Mouse (Mus musculus) heart, postnatal 14 days (tissue): ENCODE data around the gene Tenm3. TPM values are rescaled to one million over a fixed set of nuclear protein-coding genes. Genes with fewer than 3 reads are reported as not detected.

Experiments
- DNase-seq, 2 experiments: peaks; one replicate each; pipeline ENCODE4 v3.0.0; 2021 to 2022
- intact Hi-C: fragments of 180-260 bp; cut with DNase I; formaldehyde crosslinking; loops from one replicate; pipeline ENCODE4 v1.15.1; 2025
- total RNA-seq, 2 experiments: library from RNA; stranded (reverse); gene quantifications; 2 replicates each; pipeline ENCODE4 v1.2.3; 2021

Tenm3 gene
- total RNA-seq, 2 experiments from 2014 or later, result 4.3 to 5.0 TPM

GRCm38 (mm10) chr8:48751965-48752364 lies 91.8 kb downstream of the Tenm3 start:
- intact Hi-C loops, result no loop called here

DNA sequence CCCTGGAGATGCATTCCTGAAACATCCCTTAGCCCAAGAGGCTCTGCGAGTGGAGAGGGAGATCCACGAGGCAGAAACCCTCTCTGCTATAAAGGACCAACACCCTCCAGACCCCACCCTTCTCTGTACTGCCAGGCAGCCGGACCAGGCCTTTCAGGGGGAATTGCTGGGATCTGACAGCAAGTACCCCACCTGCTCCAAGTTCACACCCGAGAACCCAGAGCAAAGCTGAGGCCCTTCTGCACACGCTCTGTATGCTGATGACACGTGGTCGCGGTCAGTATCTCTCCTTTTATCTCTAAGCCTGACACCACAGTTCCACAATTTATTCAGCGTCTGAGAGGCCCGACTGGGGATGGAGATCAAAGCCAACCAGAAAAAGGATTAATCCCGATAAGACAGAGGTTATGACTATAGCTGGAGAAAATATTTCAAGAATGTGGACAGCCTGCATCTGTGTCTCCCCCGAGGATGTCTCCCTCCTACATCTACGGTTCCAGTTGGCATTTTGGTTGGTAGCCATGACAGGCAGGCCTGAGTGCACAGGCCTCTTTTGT lies 95.2 kb downstream of the Tenm3 start:
- no peak for DNase-seq
- intact Hi-C loops, result no loop called here

More at GRCm38 (mm10) chr8:48751965-48752364, 91.8 kb downstream of the Tenm3 start:
- no peak for DNase-seq

DNA sequence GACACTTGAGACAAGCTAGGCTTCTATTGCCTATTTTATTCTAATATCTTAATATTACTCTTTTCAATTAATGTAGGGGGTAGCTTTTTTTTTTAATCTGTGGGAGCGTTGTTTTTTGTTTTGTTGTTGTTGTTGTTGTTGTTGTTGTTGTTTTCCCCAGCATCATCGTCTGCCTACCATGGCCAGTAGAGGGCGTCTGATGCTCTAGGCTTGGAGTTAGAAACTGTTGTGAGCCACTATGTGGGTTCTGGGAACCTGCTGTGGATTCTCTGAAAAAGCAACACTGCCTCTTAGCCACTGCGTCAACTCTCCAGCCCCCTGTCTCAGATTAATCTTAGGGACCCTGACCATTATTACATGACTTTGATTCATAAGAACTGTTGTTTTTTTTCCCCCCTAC lies 99.8 kb downstream of the Tenm3 start:
- intact Hi-C loops, result no loop called here
- no peak for DNase-seq

GRCm38 (mm10) chr8:48742741-48743140 lies 101.0 kb downstream of the Tenm3 start:
- intact Hi-C loops, result no loop called here
- no peak for DNase-seq

- DNase-seq, result no peak
- intact Hi-C loops, result no loop called here
Observed at GRCm38 (mm10) chr8:48740951-48741350, 102.8 kb downstream of the Tenm3 start.

GRCm38 (mm10) chr8:48740147-48740881 lies 103.4 kb downstream of the Tenm3 start:
- intact Hi-C loops, result no loop called here
- no peak for DNase-seq

GRCm38 (mm10) chr8:48733731-48734130 lies 110.0 kb downstream of the Tenm3 start:
- no peak for DNase-seq
- intact Hi-C loops, result no loop called here

DNA sequence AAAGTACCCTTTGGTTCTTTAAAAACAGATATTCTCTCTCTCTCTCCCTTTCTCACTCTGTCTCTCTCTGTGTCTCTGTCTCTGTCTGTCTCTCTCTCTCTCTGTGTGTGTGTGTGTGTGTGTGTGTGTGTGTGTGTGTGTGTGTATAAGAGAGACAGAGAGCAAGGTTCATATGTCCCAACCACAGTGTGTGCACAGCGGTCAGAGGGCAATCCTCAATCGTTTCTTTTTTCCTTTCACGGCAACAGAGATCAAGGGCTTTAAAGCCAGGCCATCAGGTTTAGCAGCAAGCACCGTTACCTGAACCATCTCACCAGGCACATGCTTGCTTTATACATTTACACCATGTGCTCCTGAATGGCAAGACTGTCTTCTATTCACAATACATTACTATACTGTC lies 110.7 kb downstream of the Tenm3 start:
- intact Hi-C loops, result no loop called here
- no peak for DNase-seq

DNA sequence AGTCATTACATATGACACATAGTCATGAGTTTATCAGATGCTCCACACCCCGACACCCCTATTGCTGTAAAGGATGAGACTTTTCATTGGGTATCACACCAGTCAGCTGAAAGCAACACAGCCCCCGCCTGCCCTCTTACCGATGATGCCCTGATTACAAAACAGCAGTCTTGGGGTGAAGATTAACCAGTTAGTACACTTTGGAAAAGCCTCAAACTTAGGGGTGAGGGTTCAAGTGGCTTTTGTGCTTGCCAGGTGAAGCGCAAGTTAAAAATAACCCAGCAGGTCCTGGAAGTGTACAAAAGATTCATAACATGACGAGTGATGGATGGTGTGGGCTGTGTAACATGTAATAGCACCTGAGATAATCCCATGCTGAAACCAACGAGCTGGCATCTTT lies 113.0 kb downstream of the Tenm3 start:
- intact Hi-C loops, result no loop called here
- DNase-seq, result no peak

- intact Hi-C loops, result no loop called here
- DNase-seq, result no peak
Observed at GRCm38 (mm10) chr8:48728833-48729690, 114.7 kb downstream of the Tenm3 start.

DNA sequence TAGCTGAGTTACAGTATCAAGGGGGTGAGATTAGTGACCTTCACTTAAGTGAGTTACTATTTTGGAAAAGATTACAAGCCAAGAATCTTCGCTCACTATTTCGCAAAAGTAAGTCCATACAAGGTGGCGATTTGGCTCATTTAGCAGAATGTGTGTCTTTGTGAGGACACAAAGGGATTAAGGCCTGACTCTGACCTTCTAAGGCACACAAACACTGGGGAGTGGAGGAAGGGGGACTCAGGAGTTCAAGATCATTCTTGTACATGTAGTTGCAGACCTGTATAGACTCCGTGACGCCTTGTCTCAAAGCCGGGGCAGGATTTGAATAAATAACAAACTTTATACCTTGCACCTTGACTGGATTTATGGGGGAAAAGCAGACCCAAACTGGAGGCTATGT lies 115.7 kb downstream of the Tenm3 start:
- intact Hi-C loops, result no loop called here

GRCm38 (mm10) chr8:48722744-48723143 lies 121.0 kb downstream of the Tenm3 start:
- intact Hi-C loops, result no loop called here
- no peak for DNase-seq

More for the DNA sequence above, 115.7 kb downstream of the Tenm3 start:
- no peak for DNase-seq

DNA sequence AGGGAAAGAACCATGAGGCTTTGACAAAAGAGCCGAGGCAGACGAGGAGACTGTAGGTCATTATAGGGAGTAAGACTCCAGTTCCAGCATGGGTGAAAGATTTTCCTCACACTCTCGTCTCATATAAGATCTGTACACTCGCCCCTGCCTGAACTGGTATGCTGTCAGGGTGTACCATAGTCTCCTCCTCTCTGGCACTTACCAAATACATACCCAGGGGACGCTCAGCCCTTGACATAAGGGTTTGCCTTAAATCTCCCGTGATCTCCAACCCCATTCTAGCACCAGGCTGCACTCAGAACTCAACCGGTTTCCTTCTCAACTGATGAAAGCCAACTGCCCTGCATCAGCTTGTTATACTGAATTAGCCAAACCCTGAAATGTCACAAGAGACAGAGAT lies 121.4 kb downstream of the Tenm3 start:
- DNase-seq, result no peak

GRCm38 (mm10) chr8:48721376-48721775 lies 122.4 kb downstream of the Tenm3 start:
- DNase-seq, result no peak
- intact Hi-C loops, result no loop called here

More for the DNA sequence above, 121.4 kb downstream of the Tenm3 start:
- intact Hi-C loops, result no loop called here

DNA sequence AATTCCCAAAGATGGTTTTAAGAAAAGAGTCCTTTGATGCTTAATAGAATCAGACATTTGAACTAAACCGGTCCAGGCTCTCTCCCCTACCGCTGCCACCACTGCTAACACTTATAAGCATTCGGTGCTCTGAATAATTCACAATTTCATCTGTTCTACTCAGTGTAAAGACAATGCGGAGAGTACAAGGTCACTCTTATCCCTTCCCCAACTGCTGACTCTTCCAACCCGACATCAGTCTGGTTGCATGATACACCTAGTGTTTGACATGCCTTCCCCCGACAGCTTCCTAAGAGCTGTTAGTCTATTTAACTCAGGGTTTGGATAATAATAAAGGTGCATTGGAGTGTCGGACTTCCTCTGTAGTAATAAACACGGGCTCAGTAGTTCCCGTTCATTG lies 128.1 kb downstream of the Tenm3 start:
- DNase-seq, result no peak
- intact Hi-C loops, result no loop called here

GRCm38 (mm10) chr8:48706666-48707065 lies 137.1 kb downstream of the Tenm3 start:
- intact Hi-C loops, result no loop called here
- DNase-seq, result no peak

DNA sequence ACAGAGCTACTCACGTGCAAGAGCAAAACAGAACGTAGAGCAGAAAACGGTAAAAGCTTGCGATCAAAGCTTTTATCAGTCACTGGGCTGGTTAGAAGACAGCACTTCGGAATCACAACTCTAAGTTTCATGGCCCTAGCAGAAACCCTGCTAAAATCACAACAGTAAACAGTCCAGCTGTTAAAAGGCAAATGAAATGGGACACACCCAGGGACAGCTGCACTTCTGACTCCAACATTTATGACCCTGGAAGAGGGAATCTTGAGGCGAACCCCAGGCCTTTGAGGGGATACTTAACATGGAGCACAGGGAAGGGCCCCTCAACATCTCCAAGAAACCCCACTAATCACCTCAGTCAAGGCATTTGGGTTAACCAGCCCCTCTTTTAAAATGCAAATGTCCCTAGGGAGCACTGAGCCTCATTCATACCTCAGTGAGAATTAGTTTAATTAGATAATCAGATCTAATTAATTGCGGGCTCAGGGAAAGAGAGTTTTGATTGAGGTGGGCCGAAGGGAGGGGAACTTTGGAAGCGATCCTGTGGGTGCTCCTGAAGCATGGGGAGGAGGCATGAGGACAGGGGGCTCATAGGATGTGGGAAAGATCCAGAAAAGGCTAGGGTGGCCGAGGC lies 138.8 kb downstream of the Tenm3 start:
- intact Hi-C loops, result no loop called here
- no peak for DNase-seq

- intact Hi-C loops, result no loop called here
- peak; percentile 36 to 42 for DNase-seq
Observed at GRCm38 (mm10) chr8:48704485-48704884, 139.3 kb downstream of the Tenm3 start.

DNA sequence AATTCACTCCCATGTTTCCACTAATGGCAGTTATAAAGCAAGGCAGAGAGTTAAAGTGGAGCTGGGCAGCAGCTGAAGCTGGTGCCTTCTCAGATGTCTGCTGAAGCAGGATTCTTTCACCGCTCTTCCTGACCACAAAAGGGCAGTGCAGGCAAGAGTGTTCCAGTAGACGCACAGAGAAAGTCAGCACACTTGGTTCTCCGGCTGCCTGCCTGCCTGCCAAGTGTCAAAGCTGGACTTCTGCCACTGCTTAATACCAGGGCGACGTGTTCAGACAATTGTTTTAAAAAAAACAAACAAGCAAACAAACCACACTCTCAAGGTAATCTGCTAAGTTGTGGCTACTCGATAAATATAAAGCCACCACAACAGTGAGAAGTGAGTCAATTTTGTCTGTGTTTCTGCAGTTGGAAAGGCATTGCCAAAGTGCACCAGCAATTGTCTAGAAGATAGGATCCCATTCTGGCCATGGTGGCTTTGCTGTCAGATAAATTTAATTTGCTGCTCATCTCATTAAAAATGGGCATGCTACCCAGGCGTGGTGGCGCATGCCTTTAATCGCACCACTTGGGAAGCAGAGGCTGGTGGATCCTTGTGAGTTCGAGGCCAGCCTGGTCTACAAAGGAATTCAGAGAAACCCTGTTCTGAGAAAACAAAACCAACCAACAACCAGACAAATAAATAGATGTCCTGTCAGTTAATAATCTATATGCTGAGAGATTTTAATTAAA lies 152.9 kb downstream of the Tenm3 start:
- peak; percentile 34 to 63 for DNase-seq
- intact Hi-C loops, result loop anchor here (10.0 kb wide), 1 partner anchor 154 kb away; the partner anchor contains the start of gene Tenm3

- intact Hi-C loops, result no loop called here
- no peak for DNase-seq
Observed at GRCm38 (mm10) chr8:48688706-48689105, 155.0 kb downstream of the Tenm3 start.
